Mouse (Mus musculus): ENCODE measurements around the gene Xkr8.
A peak's percentile ranks its signal among the peaks of the same experiment; 100 is the strongest.

GRCm38 (mm10) chr4:132676771-132677539 is 55.4 kb downstream of the Xkr8 start:
- TF ChIP-seq CTCF (IDR thresholded peaks at IDR 0.05; ENCODE audit: control insufficient read depth, insufficient read depth, insufficient read length) = peak; percentile 60
- TF ChIP-seq CEBPB (IDR thresholded peaks at IDR 0.05; ENCODE audit: low read depth) = no peak
- no peak for TF ChIP-seq USF1 (IDR thresholded peaks at IDR 0.05; ENCODE audit: low read depth)
- no peak for TF ChIP-seq MAX (IDR thresholded peaks at IDR 0.05)
- no peak for TF ChIP-seq MYOD1 (IDR thresholded peaks at IDR 0.05; ENCODE audit: control insufficient read depth, insufficient read length, low read depth)
